Mouse (Mus musculus): ENCODE data around the gene Rnf181. TPM values are rescaled to one million over a fixed set of nuclear protein-coding genes. Genes with fewer than 3 reads are reported as not detected.

Rnf181 gene
- polyA plus RNA-seq, 1 experiment from 2014 or later, result 208 TPM

DNA sequence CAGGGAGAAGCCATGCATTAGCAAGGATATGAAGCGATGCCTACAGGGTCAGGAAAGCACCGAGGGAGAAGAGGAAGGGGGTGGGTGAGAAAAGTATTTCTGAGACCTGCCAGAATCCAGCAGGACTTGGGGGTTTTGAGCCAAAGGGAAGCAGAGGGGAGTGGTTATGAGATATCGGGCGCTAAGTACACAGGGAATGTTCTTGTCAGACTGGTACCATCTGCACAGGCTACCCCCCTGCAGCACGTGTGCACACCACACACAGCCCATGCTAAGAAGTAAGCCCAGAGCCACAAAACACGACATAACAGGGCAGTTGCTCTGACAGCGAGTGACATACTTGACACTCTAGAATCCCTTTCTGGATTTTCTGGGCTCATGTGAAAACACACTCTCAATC lies 7.5 kb upstream of the Rnf181 start:
- Histone ChIP-seq H3K4me1 (ENCODE audit: insufficient read depth, low read depth, low read length) (peaks cover 18% of the 10 kb centered on the region; the same call in 1 of the 2 replicates), H3K27ac (ENCODE audit: low read length) (peak overlapping the region; percentile 72; the same call in 1 of the 2 replicates), H3K9me3 (ENCODE audit: low read length) (no peaks in the 10 kb centered on the region), H3K27me3 (replicated peaks; ENCODE audit: insufficient read depth, low read length) (no peaks in the 10 kb centered on the region), H3K4me3 (ENCODE audit: low read depth, low read length) (no peak overlapping the region), H3K4me2 (replicated peaks; ENCODE audit: low read depth, low read length) (no peak overlapping the region), H3K9ac (replicated peaks; ENCODE audit: low read depth) (no peak overlapping the region), H3K36me3 (ENCODE audit: insufficient read depth, low read length) (no peaks in the 10 kb centered on the region)
- no peak for ATAC-seq
- 41% methylated on average over 7 of the region's 7 CpGs for WGBS
- no peak for TF ChIP-seq EP300 (IDR thresholded peaks at IDR 0.05)
- no peak for TF ChIP-seq CTCF (IDR thresholded peaks at IDR 0.05)
- no peak for DNase-seq (ENCODE audit: low spot score)

- H3K27ac ChIP-seq (ENCODE audit: low read length), result peak overlapping the region; percentile 72
- ATAC-seq (peak; percentile 69), DNase-seq (ENCODE audit: low spot score) (peak; percentile 81)
- H3K4me1 ChIP-seq (ENCODE audit: insufficient read depth, low read depth, low read length), result peaks cover 18% of the 10 kb centered on the region; the same call in 1 of the 2 replicates
- no peaks in the 10 kb centered on the region for H3K9me3 ChIP-seq (ENCODE audit: low read length)
- no peaks in the 10 kb centered on the region for H3K27me3 ChIP-seq (replicated peaks; ENCODE audit: insufficient read depth, low read length)
- H3K9ac ChIP-seq (replicated peaks; ENCODE audit: low read depth), result no peak overlapping the region
- WGBS, result 61% methylated on average over 4 of the region's 4 CpGs
- no peak overlapping the region for H3K4me2 ChIP-seq (replicated peaks; ENCODE audit: low read depth, low read length)
- no peaks in the 10 kb centered on the region for H3K36me3 ChIP-seq (ENCODE audit: insufficient read depth, low read length)
- H3K4me3 ChIP-seq (ENCODE audit: low read depth, low read length), result no peak overlapping the region
- TF ChIP-seq CTCF (IDR thresholded peaks at IDR 0.05), result no peak
- peak; percentile 24; the same call in 1 of the 2 replicates for TF ChIP-seq EP300 (IDR thresholded peaks at IDR 0.05)
These were observed 6.4 kb upstream of the Rnf181 start for GRCm38 (mm10) chr6:72373184-72373583.

GRCm38 (mm10) chr6:72371571-72371970 lies 4.8 kb upstream of the Rnf181 start:
- no peak overlapping the region for H3K4me2 ChIP-seq (replicated peaks; ENCODE audit: low read depth, low read length)
- H3K9ac ChIP-seq (replicated peaks; ENCODE audit: low read depth), result no peak overlapping the region
- H3K4me3 ChIP-seq (ENCODE audit: low read depth, low read length), result no peak overlapping the region
- no peaks in the 10 kb centered on the region for H3K9me3 ChIP-seq (ENCODE audit: low read length)
- H3K4me1 ChIP-seq (ENCODE audit: insufficient read depth, low read depth, low read length), result peaks cover 18% of the 10 kb centered on the region; the same call in 1 of the 2 replicates
- peak overlapping the region; percentile 16; the same call in 1 of the 2 replicates for H3K27ac ChIP-seq (ENCODE audit: low read length)
- ATAC-seq (peak; percentile 26), DNase-seq (ENCODE audit: low spot score) (peak; percentile 53)
- H3K36me3 ChIP-seq (ENCODE audit: insufficient read depth, low read length), result no peaks in the 10 kb centered on the region
- TF ChIP-seq CTCF (IDR thresholded peaks at IDR 0.05), result no peak
- TF ChIP-seq EP300 (IDR thresholded peaks at IDR 0.05), result no peak
- WGBS, result 0% methylated on average over 1 of the region's 1 CpGs
- no peaks in the 10 kb centered on the region for H3K27me3 ChIP-seq (replicated peaks; ENCODE audit: insufficient read depth, low read length)

DNA sequence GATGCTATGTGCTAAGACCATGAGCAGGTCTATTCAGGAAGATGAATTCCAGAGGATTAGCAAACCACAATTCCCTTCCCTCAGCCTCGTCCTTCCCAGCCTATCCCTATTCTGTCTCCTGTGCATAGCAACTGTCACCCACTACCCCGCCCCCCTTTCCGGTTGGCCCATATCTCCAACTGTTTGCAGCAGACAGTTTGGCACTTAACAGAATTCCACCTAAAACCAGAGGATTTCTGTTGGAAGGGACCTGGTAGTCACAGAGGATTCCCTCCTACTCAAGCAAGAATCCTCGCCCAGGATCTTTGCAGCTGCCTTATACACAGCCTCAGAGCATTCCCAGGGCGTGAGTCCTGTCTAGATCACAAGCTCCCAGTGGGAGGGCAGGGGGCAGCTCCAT lies 4.4 kb upstream of the Rnf181 start:
- TF ChIP-seq CTCF (IDR thresholded peaks at IDR 0.05), result no peak
- no peak for TF ChIP-seq EP300 (IDR thresholded peaks at IDR 0.05)
- Histone ChIP-seq H3K9me3 (ENCODE audit: low read length) (no peaks in the 10 kb centered on the region), H3K4me2 (replicated peaks; ENCODE audit: low read depth, low read length) (no peak overlapping the region), H3K36me3 (ENCODE audit: insufficient read depth, low read length) (no peaks in the 10 kb centered on the region), H3K27me3 (replicated peaks; ENCODE audit: insufficient read depth, low read length) (no peaks in the 10 kb centered on the region), H3K27ac (ENCODE audit: low read length) (peak overlapping the region; percentile 16; the same call in 1 of the 2 replicates), H3K9ac (replicated peaks; ENCODE audit: low read depth) (no peak overlapping the region), H3K4me3 (ENCODE audit: low read depth, low read length) (no peak overlapping the region), H3K4me1 (ENCODE audit: insufficient read depth, low read depth, low read length) (peaks cover 18% of the 10 kb centered on the region; the same call in 1 of the 2 replicates)
- DNase-seq (ENCODE audit: low spot score), result peak; percentile 55
- ATAC-seq, result peak; percentile 50
- WGBS, result 26% methylated on average over 5 of the region's 5 CpGs

- H3K4me3 ChIP-seq (ENCODE audit: low read depth, low read length), result no peak overlapping the region
- no peaks in the 10 kb centered on the region for H3K9me3 ChIP-seq (ENCODE audit: low read length)
- TF ChIP-seq EP300 (IDR thresholded peaks at IDR 0.05), result no peak
- no peak for TF ChIP-seq CTCF (IDR thresholded peaks at IDR 0.05)
- DNase-seq (ENCODE audit: low spot score) (no peak), ATAC-seq (no peak)
- no peak overlapping the region for H3K9ac ChIP-seq (replicated peaks; ENCODE audit: low read depth)
- H3K27ac ChIP-seq (ENCODE audit: low read length), result 0 out of 2 replicates have a peak overlapping the region, but pooled peaks have one; percentile 4
- peaks cover 18% of the 10 kb centered on the region; the same call in 1 of the 2 replicates for H3K4me1 ChIP-seq (ENCODE audit: insufficient read depth, low read depth, low read length)
- WGBS, result 67% methylated on average over 12 of the region's 12 CpGs
- H3K4me2 ChIP-seq (replicated peaks; ENCODE audit: low read depth, low read length), result no peak overlapping the region
- H3K36me3 ChIP-seq (ENCODE audit: insufficient read depth, low read length), result no peaks in the 10 kb centered on the region
- no peaks in the 10 kb centered on the region for H3K27me3 ChIP-seq (replicated peaks; ENCODE audit: insufficient read depth, low read length)
These were observed 3.3 kb upstream of the Rnf181 start for GRCm38 (mm10) chr6:72370091-72370490.

DNA sequence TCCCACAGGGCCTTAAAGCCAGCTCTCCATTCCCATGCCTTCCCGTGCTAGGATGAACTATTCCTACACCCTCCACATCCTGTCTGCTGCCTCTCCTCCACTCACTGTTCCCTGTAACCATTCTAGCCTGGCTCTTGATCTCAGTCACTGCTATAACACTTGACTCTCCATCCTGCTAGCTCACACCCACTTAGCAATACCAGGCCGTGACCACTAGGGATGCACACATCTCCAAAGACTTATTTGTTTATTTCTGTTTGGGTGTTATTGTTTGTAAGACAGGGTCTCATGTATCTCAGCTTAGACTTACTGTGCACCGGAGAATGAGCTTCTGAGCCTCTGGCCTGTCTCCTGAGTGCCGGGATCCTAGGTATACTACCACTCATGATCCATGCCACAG lies 2.8 kb upstream of the Rnf181 start:
- TF ChIP-seq CTCF (IDR thresholded peaks at IDR 0.05), result peak; percentile 56
- TF ChIP-seq EP300 (IDR thresholded peaks at IDR 0.05), result no peak
- 73% methylated on average over 4 of the region's 4 CpGs for WGBS
- Histone ChIP-seq H3K27me3 (replicated peaks; ENCODE audit: insufficient read depth, low read length) (no peaks in the 10 kb centered on the region), H3K9me3 (ENCODE audit: low read length) (no peaks in the 10 kb centered on the region), H3K36me3 (ENCODE audit: insufficient read depth, low read length) (no peaks in the 10 kb centered on the region), H3K4me2 (replicated peaks; ENCODE audit: low read depth, low read length) (no peak overlapping the region), H3K9ac (replicated peaks; ENCODE audit: low read depth) (no peak overlapping the region), H3K27ac (ENCODE audit: low read length) (no peak overlapping the region), H3K4me1 (ENCODE audit: insufficient read depth, low read depth, low read length) (peaks cover 14% of the 10 kb centered on the region; the same call in 1 of the 2 replicates), H3K4me3 (ENCODE audit: low read depth, low read length) (no peak overlapping the region)
- no peak for ATAC-seq
- DNase-seq (ENCODE audit: low spot score), result no peak

Data from lung, postnatal 0 days (tissue).